Mouse (Mus musculus) myocyte (in vitro differentiated cells): Measurements from ENCODE around the gene Zmynd8.

Source experiments
- MYOG ChIP-seq, 3 experiments: IDR thresholded peaks; one replicate each; pipeline ENCODE4 v1.6.1; 2011; ENCODE audit warnings: control low read depth in 2 of 3, low read depth in 2 of 3, mild to moderate bottlenecking in 2 of 3; ENCODE audit not compliant: insufficient read length in 2 of 3, control insufficient read depth in 1 of 3, insufficient read depth in 1 of 3
- POLR2A ChIP-seq: IDR thresholded peaks from one replicate; pipeline ENCODE4 v1.6.1; 2011; ENCODE audit warnings: low read depth, mild to moderate bottlenecking, control low read depth, moderate library complexity; ENCODE audit not compliant: insufficient read length
- TCF12 ChIP-seq: IDR thresholded peaks from one replicate; pipeline ENCODE4 v1.6.1; 2011; ENCODE audit warnings: mild to moderate bottlenecking, control low read depth; ENCODE audit not compliant: poor library complexity, insufficient read depth, severe bottlenecking
- TCF3 ChIP-seq: IDR thresholded peaks from one replicate; pipeline ENCODE4 v1.6.1; 2011; ENCODE audit warnings: low read depth, control low read depth; ENCODE audit not compliant: insufficient read length
- USF1 ChIP-seq: IDR thresholded peaks from one replicate; pipeline ENCODE4 v1.6.1; 2011; ENCODE audit warnings: low read depth, mild to moderate bottlenecking, control low read depth, moderate library complexity

DNA sequence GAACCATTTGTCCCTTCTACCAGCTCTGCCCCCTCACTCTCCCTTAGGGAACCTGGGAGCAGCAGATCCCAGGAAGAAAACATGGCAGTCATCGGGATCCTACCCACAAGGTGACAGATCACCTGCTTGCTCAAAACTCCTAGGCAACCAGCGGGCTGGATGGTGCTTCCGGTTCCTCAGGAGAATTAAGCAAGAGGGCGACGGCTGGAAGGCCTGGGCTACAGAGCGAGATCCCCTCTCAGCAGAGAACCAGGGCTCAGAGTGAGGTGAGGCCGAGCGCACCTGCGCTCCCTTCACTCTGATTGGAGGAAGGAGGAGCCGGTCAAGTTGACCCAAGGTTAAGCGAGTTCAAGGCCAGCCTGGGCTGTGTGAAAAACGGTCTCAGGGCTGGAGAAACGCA lies 2.6 kb downstream of the Zmynd8 start:
- TF ChIP-seq POLR2A (no peak), USF1 (no peak), TCF12 (no peak), MYOG (IDR thresholded peaks at IDR 0.05; ENCODE audit: control insufficient read depth in 1 of 3, insufficient read depth in 1 of 3, insufficient read length in 2 of 3, low read depth in 2 of 3) (no peak), TCF3 (no peak)
